Mouse (Mus musculus) limb, embryonic 14.5 days (tissue): ENCODE results near the gene Zfyve19. TPM values are rescaled to one million over a fixed set of nuclear protein-coding genes. Genes with fewer than 3 reads are reported as not detected.
A peak's percentile ranks its signal among the peaks of the same experiment; 100 is the strongest.

Experiments used
- ATAC-seq: fragments of 200-750 bp; cut with Nextera tagmentation; 2 replicates; pipeline ENCODE4 v1.8.0; 2017; ENCODE audit warnings: low read depth, moderate number of reproducible peaks, moderate TSS enrichment; ENCODE audit not compliant: low FRiP score
- DNase-seq: peaks from one replicate; pipeline ENCODE4 v3.0.0-alpha.2; 2015; ENCODE audit warnings: low spot score
- H3K27ac ChIP-seq: fragments of 300-500 bp; sonication (generic); replicated peaks from 2 replicates; pipeline ENCODE4 v1.5.1; 2014; ENCODE audit warnings: low read depth, mild to moderate bottlenecking, low read length, moderate library complexity, mixed read lengths
- H3K27me3 ChIP-seq: fragments of 300-500 bp; sonication (generic); 2 replicates; pipeline ENCODE4 v1.6.1; 2014; ENCODE audit warnings: low read length, mixed read lengths; ENCODE audit not compliant: control insufficient read depth, insufficient read depth
- H3K36me3 ChIP-seq: fragments of 300-500 bp; sonication (generic); 2 replicates; pipeline ENCODE4 v1.6.1; 2014; ENCODE audit warnings: mild to moderate bottlenecking, low read length, moderate library complexity, mixed read lengths; ENCODE audit not compliant: control insufficient read depth, insufficient read depth
- H3K4me1 ChIP-seq: fragments of 300-500 bp; sonication (generic); 2 replicates; pipeline ENCODE4 v1.6.1; 2014; ENCODE audit warnings: antibody characterized with exemption, low read length, mixed read lengths; ENCODE audit not compliant: control insufficient read depth, insufficient read depth
- H3K4me2 ChIP-seq: fragments of 300-500 bp; sonication (generic); replicated peaks from 2 replicates; pipeline ENCODE4 v1.6.1; 2014; ENCODE audit warnings: low read depth, mild to moderate bottlenecking, low read length, moderate library complexity; ENCODE audit not compliant: severe bottlenecking
- H3K4me3 ChIP-seq: fragments of 300-500 bp; sonication (generic); replicated peaks from 2 replicates; pipeline ENCODE4 v1.5.1; 2014; ENCODE audit warnings: low read length
- H3K9ac ChIP-seq: fragments of 300-500 bp; sonication (generic); 2 replicates; pipeline ENCODE4 v1.6.1; 2014; ENCODE audit warnings: mild to moderate bottlenecking, low read depth, low read length, moderate library complexity; ENCODE audit not compliant: severe bottlenecking
- H3K9me3 ChIP-seq: fragments of 300-500 bp; sonication (generic); 2 replicates; pipeline ENCODE4 v1.6.1; 2016; ENCODE audit warnings: low read length; ENCODE audit not compliant: control insufficient read depth
- POLR2A ChIP-seq: fragments of 200-500 bp; IDR thresholded peaks from 2 replicates; pipeline ENCODE4 v1.8.0; 2012; ENCODE audit warnings: inconsistent platforms, mild to moderate bottlenecking, moderate library complexity, borderline replicate concordance; ENCODE audit not compliant: insufficient read depth, insufficient read length; ENCODE audit errors: extremely low read depth
- WGBS: fragments of 180-500 bp; shearing (Covaris S2); extraction: QIAGEN DNeasy Blood & Tissue Kit; methylation state at CpG from one replicate; pipeline ENCODE4 v1.1.7; 2014; 5-methylcytosine and 5-hydroxymethylcytosine counted together
- polyA plus RNA-seq, 2 experiments: library from polyadenylated mRNA; depleted of rRNA in 1 of 2; stranded (reverse) in 1 of 2; unstranded in 1 of 2; fragments of >200 nt; fragmentation: Nextera tagmentation in 1 of 2; extraction: Ambion mirVana in 1 of 2; gene quantifications; 2 replicates each; pipeline versions ENCODE4 v1.2.1 to v1.2.3; 2012 to 2014

Zfyve19 gene
- polyA plus RNA-seq, 2 experiments = 46.3 to 88.0 TPM

DNA sequence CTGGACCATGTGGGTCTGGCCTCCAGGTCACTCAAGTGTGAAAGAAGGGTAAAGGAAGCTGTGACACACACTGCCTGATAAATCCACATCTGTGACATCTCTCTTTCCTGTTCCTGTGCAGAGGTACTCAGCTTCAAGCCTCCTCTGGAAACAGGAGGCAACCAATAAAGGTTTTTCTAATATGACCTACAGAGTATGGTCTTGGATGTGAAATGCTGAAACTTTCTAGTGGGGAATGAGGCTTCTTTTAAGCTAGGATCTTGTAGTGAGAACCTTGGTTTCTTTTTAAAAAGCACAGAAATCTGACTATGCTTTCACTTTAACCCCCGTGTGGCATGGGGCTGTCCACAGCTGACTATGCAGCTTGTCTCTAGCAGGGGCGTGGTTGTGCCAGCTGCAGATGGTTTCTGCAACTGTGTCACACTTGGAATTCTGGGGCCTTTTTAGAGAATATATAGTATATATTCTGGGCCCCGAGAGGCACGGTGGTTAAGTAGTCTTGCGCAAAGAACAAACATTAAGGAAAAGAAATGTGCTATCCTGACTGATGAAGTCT is 31.0 kb upstream of the Zfyve19 start:
- Histone ChIP-seq H3K4me2 (no peak overlapping the region), H3K4me1 (peaks cover 6% of the 10 kb centered on the region; the same call in 1 of the 2 replicates), H3K27me3 (no peaks in the 10 kb centered on the region), H3K27ac (no peak overlapping the region), H3K9ac (no peak overlapping the region), H3K9me3 (no peaks in the 10 kb centered on the region), H3K36me3 (peaks cover 43% of the 10 kb centered on the region), H3K4me3 (no peak overlapping the region)
- 87% methylated on average over 5 of the region's 5 CpGs for WGBS
- no peak for TF ChIP-seq POLR2A
- ATAC-seq (no peak), DNase-seq (no peak)

DNA sequence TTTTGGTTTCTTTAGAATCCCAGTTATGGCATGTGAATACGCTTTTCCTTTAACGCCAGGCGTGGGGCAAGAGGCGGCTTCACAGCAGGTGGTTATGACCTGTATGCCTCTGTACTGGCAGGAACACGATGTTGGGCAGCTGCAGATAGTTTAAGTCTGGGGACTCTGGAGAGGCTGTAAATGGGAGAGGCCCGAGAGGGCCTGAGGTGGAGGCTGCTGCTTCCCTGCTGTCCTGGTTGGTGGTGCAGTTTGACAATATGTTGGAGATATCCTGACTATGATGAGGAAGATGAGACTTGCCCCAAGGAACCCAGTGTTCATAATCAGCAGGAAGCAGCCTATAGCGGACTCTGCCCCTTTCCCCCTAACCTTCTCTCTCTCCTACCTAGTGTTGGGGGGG is 25.5 kb upstream of the Zfyve19 start:
- H3K27me3 ChIP-seq = no peaks in the 10 kb centered on the region
- H3K27ac ChIP-seq = no peak overlapping the region
- DNase-seq = no peak
- no peak overlapping the region for H3K9ac ChIP-seq
- no peaks in the 10 kb centered on the region for H3K4me1 ChIP-seq
- no peak overlapping the region for H3K4me2 ChIP-seq
- no peak overlapping the region for H3K4me3 ChIP-seq
- 62% methylated on average over 7 of the region's 7 CpGs for WGBS
- H3K36me3 ChIP-seq = peaks cover 58% of the 10 kb centered on the region
- H3K9me3 ChIP-seq = no peaks in the 10 kb centered on the region
- ATAC-seq = no peak
- TF ChIP-seq POLR2A = no peak

DNA sequence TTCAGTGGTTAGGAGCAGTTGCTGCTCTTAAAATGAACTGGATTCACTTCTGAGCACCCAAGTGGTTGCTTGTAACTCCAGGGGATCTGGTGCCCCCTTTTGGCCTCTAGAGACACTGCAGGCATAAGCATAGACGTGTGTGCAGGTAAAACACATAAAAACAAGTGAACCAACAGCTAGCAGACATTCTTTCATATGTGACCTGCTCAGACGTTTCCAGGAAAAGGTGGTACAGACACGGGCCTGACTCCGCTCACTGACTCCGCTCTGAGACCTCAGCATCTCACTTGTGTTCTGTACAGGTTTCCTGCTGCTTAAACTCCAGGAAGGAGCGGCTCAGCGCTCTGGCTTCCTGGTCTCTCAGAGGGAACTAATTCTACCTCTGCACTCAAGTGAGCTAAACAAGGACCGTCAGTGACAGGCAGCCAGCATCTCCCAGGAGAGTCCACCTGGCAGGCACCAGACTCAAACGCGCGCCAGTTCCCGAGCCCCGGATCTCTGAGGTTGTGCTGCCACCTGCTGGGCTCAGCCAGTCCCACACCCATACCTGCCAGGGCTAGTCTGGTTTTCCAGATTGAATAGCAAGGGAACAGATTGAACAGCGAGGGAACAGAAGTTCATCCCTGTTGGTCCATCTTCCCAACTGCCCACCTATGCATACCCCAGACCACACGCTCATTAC is 19.2 kb upstream of the Zfyve19 start:
- Histone ChIP-seq H3K4me2 (peak overlapping the region; percentile 66), H3K36me3 (peaks cover 22% of the 10 kb centered on the region), H3K27ac (no peak overlapping the region), H3K27me3 (no peaks in the 10 kb centered on the region), H3K9ac (no peak overlapping the region), H3K9me3 (no peaks in the 10 kb centered on the region), H3K4me1 (0 out of 2 replicates have a peak, but pooled peaks cover 3% of the 10 kb centered on the region), H3K4me3 (peak overlapping the region; percentile 36)
- DNase-seq = peak; percentile 81
- 9% methylated on average over 15 of the region's 15 CpGs for WGBS
- 0 out of 2 replicates have a peak, but pooled peaks have one; percentile 13 for TF ChIP-seq POLR2A
- peak; percentile 88 for ATAC-seq

DNA sequence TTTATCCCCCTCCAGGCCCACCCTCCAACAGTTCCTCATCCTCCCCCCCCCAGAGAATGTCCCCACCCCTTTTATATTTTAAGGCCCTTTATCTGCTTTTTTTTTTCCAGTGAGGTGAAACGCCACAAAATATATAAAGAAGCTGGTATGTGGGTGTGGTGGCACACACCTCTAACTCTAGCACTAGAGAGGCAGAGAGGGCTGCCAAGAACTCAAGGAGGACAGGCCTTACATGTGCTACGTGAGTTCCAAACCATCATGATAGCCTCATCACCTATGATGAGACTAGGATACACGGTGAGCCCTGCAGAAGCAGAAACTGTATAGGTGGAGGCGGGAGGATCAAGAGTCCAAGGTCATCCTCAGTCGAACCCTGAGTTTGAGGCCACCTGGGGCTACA is 17.4 kb upstream of the Zfyve19 start:
- H3K4me1 ChIP-seq = 0 out of 2 replicates have a peak, but pooled peaks cover 3% of the 10 kb centered on the region
- H3K27me3 ChIP-seq = no peaks in the 10 kb centered on the region
- ATAC-seq = no peak
- 88% methylated on average over 5 of the region's 5 CpGs for WGBS
- no peak overlapping the region for H3K27ac ChIP-seq
- no peak overlapping the region for H3K9ac ChIP-seq
- H3K4me3 ChIP-seq = no peak overlapping the region
- H3K4me2 ChIP-seq = no peak overlapping the region
- peaks cover 6% of the 10 kb centered on the region for H3K36me3 ChIP-seq
- H3K9me3 ChIP-seq = no peaks in the 10 kb centered on the region
- no peak for DNase-seq
- no peak for TF ChIP-seq POLR2A

DNA sequence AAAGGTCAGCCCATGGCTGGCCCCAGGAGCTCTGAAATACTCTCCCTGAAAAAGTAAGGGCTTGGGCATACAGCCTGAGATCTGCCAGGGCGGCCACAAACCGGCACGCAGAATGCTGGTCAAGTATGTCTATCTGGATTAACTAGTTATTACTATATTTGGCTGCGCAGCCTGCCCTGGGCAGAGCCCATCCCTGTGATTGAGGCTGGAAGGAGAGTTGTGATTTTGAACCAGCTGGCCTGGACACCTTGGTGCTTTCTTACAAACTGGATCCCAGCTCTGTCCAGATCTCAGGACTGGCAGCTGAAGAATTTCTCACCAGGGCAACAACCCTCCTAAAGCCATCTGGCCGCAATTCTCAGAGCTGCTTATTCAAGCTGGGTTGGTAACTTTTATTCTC is 14.3 kb upstream of the Zfyve19 start:
- no peaks in the 10 kb centered on the region for H3K9me3 ChIP-seq

More for the DNA sequence above, 14.3 kb upstream of the Zfyve19 start:
- Histone ChIP-seq H3K4me1 (peaks cover 19% of the 10 kb centered on the region), H3K9ac (no peak overlapping the region), H3K27ac (no peak overlapping the region), H3K27me3 (no peaks in the 10 kb centered on the region), H3K36me3 (no peaks in the 10 kb centered on the region), H3K4me2 (no peak overlapping the region), H3K4me3 (no peak overlapping the region)
- ATAC-seq (no peak), DNase-seq (no peak)
- 71% methylated on average over 5 of the region's 5 CpGs for WGBS
- TF ChIP-seq POLR2A = no peak
